Mouse (Mus musculus) heart, postnatal 0 days (tissue): ENCODE measurements around the gene Myh3.

Experiments
- CTCF ChIP-seq: IDR thresholded peaks from 2 replicates; pipeline ENCODE4 v1.5.1; 2016; ENCODE audit warnings: antibody characterized with exemption, control low read depth, low read depth
- EP300 ChIP-seq: IDR thresholded peaks from 2 replicates; pipeline ENCODE4 v1.6.1; 2016; ENCODE audit warnings: antibody characterized with exemption, low read depth

- TF ChIP-seq CTCF (no peak), EP300 (no peak)
Observed at GRCm38 (mm10) chr11:67072615-67073130, 5.4 kb upstream of the Myh3 start.
